15 mouse cellular contexts compared by ENCODE assay signal in the genomic region with DNA sequence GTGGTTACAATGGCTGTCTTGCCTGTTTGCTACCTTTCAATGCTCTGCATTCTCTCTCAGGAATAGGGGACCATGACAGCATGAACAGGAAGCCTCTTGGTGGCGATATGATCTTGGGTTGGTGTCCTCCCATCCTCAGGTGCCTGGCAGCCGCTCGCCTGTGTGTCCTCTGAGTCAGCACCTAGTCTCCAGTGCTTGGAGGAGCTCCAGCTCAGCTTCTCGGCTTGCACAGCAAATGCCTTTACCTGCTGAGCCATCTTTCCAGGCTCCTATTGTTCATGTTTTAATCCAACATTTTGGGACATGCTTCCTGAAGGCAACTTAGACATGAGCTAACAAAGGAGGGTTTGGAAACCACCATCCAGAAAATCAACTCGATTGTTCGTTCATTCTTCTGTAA. TPM values are rescaled to one million over a fixed set of nuclear protein-coding genes. Genes with fewer than 3 reads are reported as not detected.
A peak's percentile ranks its signal among the peaks of the same experiment; 100 is the strongest.
DNase-seq lines count a peak whose midpoint lies in the region; ATAC-seq and TF ChIP-seq lines count a peak whose summit lies in the region.
"Had no signal": no experiment of that assay in that cellular context is flagged by ENCODE, and none has a peak within 500 bp of the region (broad histone marks: within the 10 kb centered on the region; RNA-seq: fewer than 3 reads in every experiment).

No protein-coding gene starts in this region.

- H3K27me3 ChIP-seq in embryonic facial prominence, embryonic 14.5 days (replicated peaks; ENCODE audit: control insufficient read depth, insufficient read depth, low read length): no peaks in the 10 kb centered on the region
- no peaks in the 10 kb centered on the region for H3K27me3 ChIP-seq in embryonic facial prominence, embryonic 10.5 days (replicated peaks; ENCODE audit: low read depth, poor library complexity, severe bottlenecking)
- no peaks in the 10 kb centered on the region for H3K27me3 ChIP-seq in spleen, adult 2 months (ENCODE audit: control insufficient read depth, insufficient read depth, low read length)
- H3K27me3 ChIP-seq in liver, embryonic 11.5 days (replicated peaks; ENCODE audit: control insufficient read depth, insufficient read depth, low read length): no peaks in the 10 kb centered on the region
- H3K27me3 ChIP-seq: heart, embryonic 15.5 days; lung, embryonic 15.5 days; Patski had no signal

- 80% methylated on average over 6 of the region's 6 CpGs for WGBS in embryonic facial prominence, embryonic 14.5 days
- 77% methylated on average over 6 of the region's 6 CpGs for WGBS in embryonic facial prominence, embryonic 10.5 days
- 31% methylated on average over 6 of the region's 6 CpGs for WGBS in spleen, adult 2 months
- WGBS in liver, embryonic 11.5 days: 57% methylated on average over 6 of the region's 6 CpGs

- peak; percentile 7; the same call in 1 of the 2 replicates for TF ChIP-seq CTCF in spleen, adult 2 months (IDR thresholded peaks at IDR 0.05; ENCODE audit: extremely low read depth, insufficient read depth, insufficient read length, insufficient replicate concordance)

- H3K4me3 ChIP-seq in embryonic facial prominence, embryonic 14.5 days (ENCODE audit: low read depth, low read length): no peak overlapping the region
- no peak overlapping the region for H3K4me3 ChIP-seq in embryonic facial prominence, embryonic 10.5 days
- H3K4me3 ChIP-seq in spleen, adult 2 months (ENCODE audit: extremely low read depth, insufficient read depth, insufficient read length): no peak overlapping the region
- no peak overlapping the region for H3K4me3 ChIP-seq in liver, embryonic 11.5 days (ENCODE audit: low read depth, low read length)
- H3K4me3 ChIP-seq: heart, embryonic 15.5 days; limb, embryonic 13.5 days; lung, embryonic 15.5 days had no signal

- DNase-seq in embryonic facial prominence, embryonic 14.5 days (ENCODE audit: low spot score): peak; percentile 63
- DNase-seq in embryonic facial prominence, embryonic 10.5 days (ENCODE audit: low spot score): no peak
- no peak for DNase-seq in spleen, adult 2 months (ENCODE audit: low read depth in 1 of 2, low spot score in 2 of 2)
- DNase-seq in spleen, postnatal 36 days (ENCODE audit: low spot score in 2 of 2): no peak
- DNase-seq in cerebellum, postnatal 25 days: peak; percentile 87 to 92
- peak; percentile 26 to 36 for DNase-seq in thymus, postnatal 36 days
- DNase-seq in gastrocnemius, postnatal 4 days (ENCODE audit: low spot score in 2 of 2): no peak
- DNase-seq in liver, embryonic 11.5 days (ENCODE audit: low spot score): no peak
- DNase-seq: adrenal gland, postnatal 14 days; gastrocnemius, postnatal 10 days had no signal

- H3K27ac ChIP-seq in embryonic facial prominence, embryonic 14.5 days (replicated peaks; ENCODE audit: low read depth, low read length): no peak overlapping the region
- H3K27ac ChIP-seq in embryonic facial prominence, embryonic 10.5 days (replicated peaks): no peak overlapping the region
- H3K27ac ChIP-seq in spleen, adult 2 months (ENCODE audit: insufficient read depth, low read length): no peak overlapping the region
- H3K27ac ChIP-seq in liver, embryonic 11.5 days (ENCODE audit: low read depth, low read length): no peak overlapping the region
- H3K27ac ChIP-seq: heart, embryonic 15.5 days; kidney, postnatal 0 days; limb, embryonic 13.5 days; lung, embryonic 15.5 days had no signal

- TF ChIP-seq POLR2A in spleen, adult 2 months (IDR thresholded peaks at IDR 0.05; ENCODE audit: low read depth, low read length): no peak

- H3K9ac ChIP-seq in embryonic facial prominence, embryonic 14.5 days (ENCODE audit: low read depth, low read length): no peak overlapping the region
- no peak overlapping the region for H3K9ac ChIP-seq in liver, embryonic 11.5 days (ENCODE audit: low read depth, low read length)
- H3K9ac ChIP-seq: heart, embryonic 15.5 days; limb, embryonic 13.5 days; lung, embryonic 15.5 days had no signal

- no peaks in the 10 kb centered on the region for H3K9me3 ChIP-seq in embryonic facial prominence, embryonic 14.5 days (ENCODE audit: control insufficient read depth, low read length)
- H3K9me3 ChIP-seq in embryonic facial prominence, embryonic 10.5 days: no peaks in the 10 kb centered on the region
- no peaks in the 10 kb centered on the region for H3K9me3 ChIP-seq in liver, embryonic 11.5 days (ENCODE audit: control insufficient read depth, low read length)
- H3K9me3 ChIP-seq: heart, embryonic 15.5 days; limb, embryonic 13.5 days; lung, embryonic 15.5 days had no signal

- no peak for ATAC-seq in embryonic facial prominence, embryonic 14.5 days (ENCODE audit: low read depth)
- no peak for ATAC-seq in liver, embryonic 11.5 days (replicated peaks; ENCODE audit: low FRiP score)
- ATAC-seq: Patski had no signal

- no peaks in the 10 kb centered on the region for H3K4me1 ChIP-seq in embryonic facial prominence, embryonic 14.5 days (ENCODE audit: control insufficient read depth, insufficient read depth, low read length)
- H3K4me1 ChIP-seq in embryonic facial prominence, embryonic 10.5 days: peaks cover 43% of the 10 kb centered on the region
- H3K4me1 ChIP-seq in spleen, adult 2 months (ENCODE audit: control insufficient read depth, insufficient read depth, insufficient read length): no peaks in the 10 kb centered on the region
- H3K4me1 ChIP-seq in liver, embryonic 11.5 days (replicated peaks; ENCODE audit: control insufficient read depth, insufficient read depth, low read length): no peaks in the 10 kb centered on the region; the same call in 1 of the 2 replicates
- H3K4me1 ChIP-seq: heart, embryonic 15.5 days had no signal

- no peak overlapping the region for H3K4me2 ChIP-seq in embryonic facial prominence, embryonic 14.5 days (ENCODE audit: low read depth, low read length)
- no peak overlapping the region for H3K4me2 ChIP-seq in liver, embryonic 11.5 days
- H3K4me2 ChIP-seq: heart, embryonic 15.5 days; limb, embryonic 13.5 days; lung, embryonic 15.5 days had no signal

- no peaks in the 10 kb centered on the region for H3K36me3 ChIP-seq in embryonic facial prominence, embryonic 14.5 days (ENCODE audit: control insufficient read depth, insufficient read depth, low read length)
- peaks cover 7% of the 10 kb centered on the region for H3K36me3 ChIP-seq in embryonic facial prominence, embryonic 10.5 days (replicated peaks)
- no peaks in the 10 kb centered on the region for H3K36me3 ChIP-seq in spleen, adult 2 months (ENCODE audit: control insufficient read depth, insufficient read depth, low read length)
- no peaks in the 10 kb centered on the region for H3K36me3 ChIP-seq in liver, embryonic 11.5 days (ENCODE audit: control insufficient read depth, insufficient read depth, low read length)
- H3K36me3 ChIP-seq: heart, embryonic 15.5 days; limb, embryonic 13.5 days; lung, embryonic 15.5 days had no signal

RNA-seq across cellular contexts. Expression of a gene that starts 33.1 kb away (rescaled TPM):
- 21.5 and 21.9 TPM in 2 replicates for polyA plus RNA-seq in embryonic facial prominence, embryonic 14.5 days (2014; fragmentation: Nextera tagmentation; extraction: Ambion mirVana)
- 38.6 and 41.9 TPM in 2 replicates for polyA plus RNA-seq in embryonic facial prominence, embryonic 10.5 days (2016; fragmentation: Nextera tagmentation; extraction: Ambion mirVana)
- polyA plus RNA-seq in spleen, adult 2 months (2012; rRNA removed): 6.0 and 7.0 TPM in 2 replicates
- total RNA-seq in gastrocnemius, postnatal 4 days (2021): 10 to 100 TPM in 1 of 2 experiments, 1 to 10 TPM in 1; 6.0 to 15.0 TPM
- 0.66 and 1.2 TPM in 2 replicates for polyA plus RNA-seq in liver, embryonic 11.5 days (2014; fragmentation: Nextera tagmentation; extraction: Ambion mirVana)

Comparison
In these comparisons a context has a peak if more than half of its experiments do, and no peak if none do; other contexts are left out.
1. DNase-seq: peak in embryonic facial prominence, embryonic 14.5 days (single experiment), cerebellum, postnatal 25 days (2 of 2) and thymus, postnatal 36 days (2 of 2); none in embryonic facial prominence, embryonic 10.5 days (single experiment), spleen, adult 2 months (0 of 2), spleen, postnatal 36 days (0 of 2), gastrocnemius, postnatal 4 days (0 of 2) and liver, embryonic 11.5 days (single experiment).